ENCODE assay signal across 8 mouse cellular contexts in genomic region chr17:45766735-45767535, GRCm38 (mm10). TPM values are rescaled to one million over a fixed set of nuclear protein-coding genes. Genes with fewer than 3 reads are reported as not detected.
DNase-seq lines count a peak whose midpoint lies in the region; ATAC-seq lines count a peak whose summit lies in the region.

No protein-coding gene starts in this region.

- H3K36me3 ChIP-seq in embryonic facial prominence, embryonic 12.5 days = no peaks in the 10 kb centered on the region
- no peaks in the 10 kb centered on the region for H3K36me3 ChIP-seq in limb, embryonic 11.5 days (ENCODE audit: control insufficient read depth, insufficient read depth, low read length)
- no peaks in the 10 kb centered on the region for H3K36me3 ChIP-seq in midbrain, embryonic 11.5 days (ENCODE audit: control insufficient read depth, insufficient read depth, low read length)

- peak overlapping the region; percentile 90 for H3K27ac ChIP-seq in embryonic facial prominence, embryonic 12.5 days
- peak overlapping the region; percentile 63 for H3K27ac ChIP-seq in limb, embryonic 11.5 days (replicated peaks; ENCODE audit: low read depth, low read length)
- peak overlapping the region; percentile 69 for H3K27ac ChIP-seq in midbrain, embryonic 11.5 days (ENCODE audit: low read depth, low read length)

- ATAC-seq in embryonic facial prominence, embryonic 12.5 days (ENCODE audit: insufficient number of reproducible peaks, insufficient read depth, low FRiP score, low TSS enrichment) = peak; percentile 92
- ATAC-seq in limb, embryonic 11.5 days (ENCODE audit: insufficient number of reproducible peaks, low FRiP score, low TSS enrichment, low read depth) = peak; percentile 83
- peak; percentile 89 for ATAC-seq in midbrain, embryonic 11.5 days (ENCODE audit: low FRiP score)

- H3K4me3 ChIP-seq in embryonic facial prominence, embryonic 12.5 days = no peak overlapping the region
- no peak overlapping the region for H3K4me3 ChIP-seq in limb, embryonic 11.5 days (ENCODE audit: low read depth, low read length)
- no peak overlapping the region for H3K4me3 ChIP-seq in midbrain, embryonic 11.5 days (ENCODE audit: low read depth, low read length)

- H3K9me3 ChIP-seq in embryonic facial prominence, embryonic 12.5 days = no peaks in the 10 kb centered on the region
- no peaks in the 10 kb centered on the region for H3K9me3 ChIP-seq in limb, embryonic 11.5 days (ENCODE audit: control insufficient read depth, low read length)
- no peaks in the 10 kb centered on the region for H3K9me3 ChIP-seq in midbrain, embryonic 11.5 days (ENCODE audit: control insufficient read depth, low read length)

- H3K4me2 ChIP-seq in embryonic facial prominence, embryonic 12.5 days (replicated peaks) = peak overlapping the region; percentile 39
- peak overlapping the region; percentile 3 for H3K4me2 ChIP-seq in limb, embryonic 11.5 days (ENCODE audit: low read depth, severe bottlenecking)
- H3K4me2 ChIP-seq in midbrain, embryonic 11.5 days = no peak overlapping the region

- H3K27me3 ChIP-seq in embryonic facial prominence, embryonic 12.5 days = no peaks in the 10 kb centered on the region
- no peaks in the 10 kb centered on the region for H3K27me3 ChIP-seq in limb, embryonic 11.5 days (ENCODE audit: control insufficient read depth, insufficient read depth, low read length)
- H3K27me3 ChIP-seq in midbrain, embryonic 11.5 days (ENCODE audit: control insufficient read depth, insufficient read depth, low read length) = no peaks in the 10 kb centered on the region

- DNase-seq in 416B (ENCODE audit: low read depth) = peak; percentile 96
- peak; percentile 80 for DNase-seq in adrenal gland, adult 2 months
- peak; percentile 94 for DNase-seq in heart, adult 8-10 months (ENCODE audit: low spot score)
- peak; percentile 81 to 90 for DNase-seq in kidney, adult 8-10 months
- peak; percentile 83 for DNase-seq in limb, embryonic 11.5 days (ENCODE audit: low spot score)
- peak; percentile 92 for DNase-seq in midbrain, embryonic 11.5 days (ENCODE audit: low spot score, missing footprints)
- peak; percentile 94 for DNase-seq in skeletal muscle tissue, adult 2 months (ENCODE audit: low read depth, low spot score)

- H3K4me1 ChIP-seq in embryonic facial prominence, embryonic 12.5 days = peaks cover 21% of the 10 kb centered on the region
- H3K4me1 ChIP-seq in limb, embryonic 11.5 days (ENCODE audit: control insufficient read depth, insufficient read depth, low read length) = peaks cover 18% of the 10 kb centered on the region
- peaks cover 15% of the 10 kb centered on the region for H3K4me1 ChIP-seq in midbrain, embryonic 11.5 days (ENCODE audit: control insufficient read depth, insufficient read depth, low read length)

- 0 out of 2 replicates have a peak overlapping the region, but pooled peaks have one; percentile 4 for H3K9ac ChIP-seq in embryonic facial prominence, embryonic 12.5 days
- no peak overlapping the region for H3K9ac ChIP-seq in limb, embryonic 11.5 days (ENCODE audit: low read length)
- H3K9ac ChIP-seq in midbrain, embryonic 11.5 days (ENCODE audit: low read length) = peak overlapping the region; percentile 38

- 8% methylated on average over 12 of the region's 12 CpGs for WGBS in embryonic facial prominence, embryonic 12.5 days
- WGBS in limb, embryonic 11.5 days = 22% methylated on average over 12 of the region's 12 CpGs
- 17% methylated on average over 12 of the region's 12 CpGs for WGBS in midbrain, embryonic 11.5 days

RNA-seq across cellular contexts. Expression of gene 1600014C23Rik, which starts 33.3 kb away (rescaled TPM):
- not detected for total RNA-seq in adrenal gland, adult 2 months (2021)
- polyA plus RNA-seq in adrenal gland, adult 2 months (2012; rRNA removed) = not detected in 2 replicates
- polyA plus RNA-seq in embryonic facial prominence, embryonic 12.5 days (2016; fragmentation: Nextera tagmentation; extraction: Ambion mirVana) = 0.47 TPM in 1 of 2 replicates, not detected in the other
- total RNA-seq in heart, adult 8-10 months (2022) = 1 to 10 TPM in 1 of 4 experiments, under 1 TPM in 3; 0.56 to 1.2 (median 0.94) TPM
- not detected in 2 replicates for polyA plus RNA-seq in limb, embryonic 11.5 days (2014; fragmentation: Nextera tagmentation; extraction: Ambion mirVana)
- 0.48 TPM in 1 of 2 replicates, not detected in the other for polyA plus RNA-seq in midbrain, embryonic 11.5 days (2014; fragmentation: Nextera tagmentation; extraction: Ambion mirVana)
